Mouse (Mus musculus): ENCODE data around the gene Bcl2l12. TPM values are rescaled to one million over a fixed set of nuclear protein-coding genes. Genes with fewer than 3 reads are reported as not detected.
A peak's percentile ranks its signal among the peaks of the same experiment; 100 is the strongest.

Gene Bcl2l12
- polyA plus RNA-seq, 1 experiment from 2014 or later: 23.0 TPM

- peak; percentile 90 for ATAC-seq (ENCODE audit: low FRiP score, low TSS enrichment)
- H3K9me3 ChIP-seq (ENCODE audit: control insufficient read depth, low read length): no peaks in the 10 kb centered on the region
- TF ChIP-seq EP300 (optimal IDR thresholded peaks at IDR 0.05) (no peak), CTCF (IDR thresholded peaks at IDR 0.05; ENCODE audit: low read depth) (no peak)
- H3K36me3 ChIP-seq (ENCODE audit: control insufficient read depth, insufficient read depth, low read length): peaks cover 7% of the 10 kb centered on the region; the same call in 1 of the 2 replicates
- peak within 1 kb of the TSS; percentile 95 for H3K27ac ChIP-seq (replicated peaks)
- under 1% methylated on average over 67 of the region's 69 CpGs for WGBS
- H3K4me2 ChIP-seq (replicated peaks; ENCODE audit: low read depth): peak within 1 kb of the TSS; percentile 75
- H3K4me1 ChIP-seq (replicated peaks; ENCODE audit: control insufficient read depth, insufficient read depth): no peaks in the 10 kb centered on the region
- H3K27me3 ChIP-seq (ENCODE audit: control insufficient read depth, insufficient read depth, low read length): no peaks in the 10 kb centered on the region
- peak within 1 kb of the TSS; percentile 92 for H3K4me3 ChIP-seq (ENCODE audit: low read depth, low read length)
- peak; percentile 99 for DNase-seq (ENCODE audit: low spot score)
- peak within 1 kb of the TSS; percentile 96 for H3K9ac ChIP-seq (ENCODE audit: low read length)
Measured at GRCm38 (mm10) chr7:45015957-45016612, 17.6 kb upstream of the Bcl2l12 start, which contains the start of gene Scaf1. Gene Scaf1 (minus strand): TSS chr7:45016363.

- DNase-seq (ENCODE audit: low spot score): no peak
- under 1% methylated on average over 20 of the region's 20 CpGs for WGBS
- TF ChIP-seq EP300 (optimal IDR thresholded peaks at IDR 0.05) (no peak), CTCF (IDR thresholded peaks at IDR 0.05; ENCODE audit: low read depth) (no peak)
Measured at GRCm38 (mm10) chr7:45015344-45015956, 16.9 kb upstream of the Bcl2l12 start.

GRCm38 (mm10) chr7:45014096-45014451 is 15.6 kb upstream of the Bcl2l12 start:
- WGBS: 95% methylated on average over 3 of the region's 3 CpGs
- Histone ChIP-seq H3K9me3 (ENCODE audit: control insufficient read depth, low read length) (no peaks in the 10 kb centered on the region), H3K9ac (ENCODE audit: low read length) (no peak overlapping the region), H3K36me3 (ENCODE audit: control insufficient read depth, insufficient read depth, low read length) (peaks cover 10% of the 10 kb centered on the region; the same call in 1 of the 2 replicates), H3K4me2 (replicated peaks; ENCODE audit: low read depth) (no peak overlapping the region), H3K4me3 (ENCODE audit: low read depth, low read length) (no peak overlapping the region), H3K27me3 (ENCODE audit: control insufficient read depth, insufficient read depth, low read length) (no peaks in the 10 kb centered on the region), H3K4me1 (replicated peaks; ENCODE audit: control insufficient read depth, insufficient read depth) (no peaks in the 10 kb centered on the region), H3K27ac (replicated peaks) (no peak overlapping the region)
- no peak for ATAC-seq (ENCODE audit: low FRiP score, low TSS enrichment)
- no peak for TF ChIP-seq EP300 (optimal IDR thresholded peaks at IDR 0.05)
- TF ChIP-seq CTCF (IDR thresholded peaks at IDR 0.05; ENCODE audit: low read depth): no peak
- no peak for DNase-seq (ENCODE audit: low spot score)

More at GRCm38 (mm10) chr7:45015344-45015956, 16.9 kb upstream of the Bcl2l12 start:
- ATAC-seq (ENCODE audit: low FRiP score, low TSS enrichment): no peak
- H3K27me3 ChIP-seq (ENCODE audit: control insufficient read depth, insufficient read depth, low read length): no peaks in the 10 kb centered on the region
- H3K4me1 ChIP-seq (replicated peaks; ENCODE audit: control insufficient read depth, insufficient read depth): no peaks in the 10 kb centered on the region
- peak overlapping the region; percentile 74 for H3K4me2 ChIP-seq (replicated peaks; ENCODE audit: low read depth)
- no peaks in the 10 kb centered on the region for H3K9me3 ChIP-seq (ENCODE audit: control insufficient read depth, low read length)
- peak overlapping the region; percentile 96 for H3K9ac ChIP-seq (ENCODE audit: low read length)
- H3K27ac ChIP-seq (replicated peaks): peak overlapping the region; percentile 95
- peaks cover 7% of the 10 kb centered on the region; the same call in 1 of the 2 replicates for H3K36me3 ChIP-seq (ENCODE audit: control insufficient read depth, insufficient read depth, low read length)
- H3K4me3 ChIP-seq (ENCODE audit: low read depth, low read length): peak overlapping the region; percentile 92

DNA sequence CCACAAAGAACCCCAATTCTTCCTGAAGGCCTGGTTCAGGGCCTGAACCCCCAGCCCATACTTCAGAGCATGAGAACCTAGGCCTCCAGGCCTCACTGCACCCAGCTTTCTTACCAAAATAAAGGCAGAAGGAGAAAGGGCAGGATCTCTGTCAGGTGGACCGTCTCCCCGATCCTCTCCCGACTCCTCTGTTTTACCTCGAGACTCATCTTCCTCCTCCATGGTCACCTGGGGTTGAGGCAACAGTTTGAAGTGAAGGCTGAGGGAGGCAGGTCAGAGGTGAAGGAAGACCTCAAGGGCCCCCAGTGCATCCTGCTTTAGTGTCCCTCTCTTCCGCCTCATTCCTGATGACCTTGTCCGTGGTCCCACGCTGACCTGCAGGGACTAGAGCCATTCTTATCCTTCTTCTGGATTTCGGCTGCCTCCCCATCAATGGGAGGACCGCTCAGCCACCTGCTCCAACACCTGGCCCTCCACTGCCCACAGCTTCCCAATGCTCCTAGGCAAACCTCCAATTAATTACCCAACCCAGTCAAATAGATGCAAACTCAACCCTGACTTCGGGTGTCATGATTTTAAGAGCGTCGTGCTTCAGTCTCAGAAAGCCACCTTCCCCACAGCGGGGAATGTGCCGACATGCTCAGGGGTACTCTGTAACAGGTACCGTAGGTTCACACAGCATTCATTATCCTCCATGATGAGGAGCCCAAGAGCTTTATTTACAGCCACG is 15.0 kb upstream of the Bcl2l12 start:
- Histone ChIP-seq H3K4me2 (replicated peaks; ENCODE audit: low read depth) (no peak overlapping the region), H3K9ac (ENCODE audit: low read length) (no peak overlapping the region), H3K4me1 (replicated peaks; ENCODE audit: control insufficient read depth, insufficient read depth) (no peaks in the 10 kb centered on the region), H3K27me3 (ENCODE audit: control insufficient read depth, insufficient read depth, low read length) (no peaks in the 10 kb centered on the region), H3K27ac (replicated peaks) (no peak overlapping the region), H3K4me3 (ENCODE audit: low read depth, low read length) (no peak overlapping the region), H3K36me3 (ENCODE audit: control insufficient read depth, insufficient read depth, low read length) (peaks cover 11% of the 10 kb centered on the region; the same call in 1 of the 2 replicates), H3K9me3 (ENCODE audit: control insufficient read depth, low read length) (no peaks in the 10 kb centered on the region)
- ATAC-seq (ENCODE audit: low FRiP score, low TSS enrichment): no peak
- TF ChIP-seq CTCF (IDR thresholded peaks at IDR 0.05; ENCODE audit: low read depth) (no peak), EP300 (optimal IDR thresholded peaks at IDR 0.05) (no peak)
- no peak for DNase-seq (ENCODE audit: low spot score)
- WGBS: 91% methylated on average over 16 of the region's 16 CpGs

DNA sequence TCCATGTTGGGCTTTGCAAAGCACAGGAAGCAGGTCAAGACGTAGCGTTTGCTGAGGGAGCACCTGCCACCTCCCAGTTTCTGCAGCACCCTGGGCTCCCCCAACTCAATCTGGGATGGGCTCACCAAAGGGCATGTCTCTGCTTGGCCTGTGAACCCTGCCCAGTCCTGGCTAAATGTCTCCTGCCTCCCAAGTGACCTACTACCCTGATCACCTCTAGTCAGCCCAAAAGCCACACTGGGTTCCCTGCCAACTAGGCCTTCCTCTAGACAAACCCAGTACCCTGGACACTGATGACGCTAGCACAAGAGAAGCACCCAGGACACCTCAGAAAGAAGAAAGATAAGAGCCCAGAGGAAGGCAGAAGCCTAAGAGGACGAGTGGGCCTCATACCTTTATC is 14.3 kb upstream of the Bcl2l12 start:
- TF ChIP-seq EP300 (optimal IDR thresholded peaks at IDR 0.05) (no peak), CTCF (IDR thresholded peaks at IDR 0.05; ENCODE audit: low read depth) (no peak)
- Histone ChIP-seq H3K4me3 (ENCODE audit: low read depth, low read length) (no peak overlapping the region), H3K9me3 (ENCODE audit: control insufficient read depth, low read length) (no peaks in the 10 kb centered on the region), H3K4me2 (replicated peaks; ENCODE audit: low read depth) (no peak overlapping the region), H3K9ac (ENCODE audit: low read length) (no peak overlapping the region), H3K27ac (replicated peaks) (no peak overlapping the region), H3K27me3 (ENCODE audit: control insufficient read depth, insufficient read depth, low read length) (no peaks in the 10 kb centered on the region), H3K36me3 (ENCODE audit: control insufficient read depth, insufficient read depth, low read length) (peaks cover 17% of the 10 kb centered on the region; the same call in 1 of the 2 replicates), H3K4me1 (replicated peaks; ENCODE audit: control insufficient read depth, insufficient read depth) (no peaks in the 10 kb centered on the region)
- DNase-seq (ENCODE audit: low spot score) (no peak), ATAC-seq (ENCODE audit: low FRiP score, low TSS enrichment) (no peak)
- 79% methylated on average over 4 of the region's 4 CpGs for WGBS
